Mouse (Mus musculus) fat pad, adult 2 months (tissue): ENCODE results near the gene Galnt9.

Source experiments
- DNase-seq: peaks from one replicate; pipeline ENCODE4 v3.0.0-alpha.2; 2011; ENCODE audit warnings: low read depth, low spot score; ENCODE audit errors: extremely low read depth

Galnt9 gene

DNA sequence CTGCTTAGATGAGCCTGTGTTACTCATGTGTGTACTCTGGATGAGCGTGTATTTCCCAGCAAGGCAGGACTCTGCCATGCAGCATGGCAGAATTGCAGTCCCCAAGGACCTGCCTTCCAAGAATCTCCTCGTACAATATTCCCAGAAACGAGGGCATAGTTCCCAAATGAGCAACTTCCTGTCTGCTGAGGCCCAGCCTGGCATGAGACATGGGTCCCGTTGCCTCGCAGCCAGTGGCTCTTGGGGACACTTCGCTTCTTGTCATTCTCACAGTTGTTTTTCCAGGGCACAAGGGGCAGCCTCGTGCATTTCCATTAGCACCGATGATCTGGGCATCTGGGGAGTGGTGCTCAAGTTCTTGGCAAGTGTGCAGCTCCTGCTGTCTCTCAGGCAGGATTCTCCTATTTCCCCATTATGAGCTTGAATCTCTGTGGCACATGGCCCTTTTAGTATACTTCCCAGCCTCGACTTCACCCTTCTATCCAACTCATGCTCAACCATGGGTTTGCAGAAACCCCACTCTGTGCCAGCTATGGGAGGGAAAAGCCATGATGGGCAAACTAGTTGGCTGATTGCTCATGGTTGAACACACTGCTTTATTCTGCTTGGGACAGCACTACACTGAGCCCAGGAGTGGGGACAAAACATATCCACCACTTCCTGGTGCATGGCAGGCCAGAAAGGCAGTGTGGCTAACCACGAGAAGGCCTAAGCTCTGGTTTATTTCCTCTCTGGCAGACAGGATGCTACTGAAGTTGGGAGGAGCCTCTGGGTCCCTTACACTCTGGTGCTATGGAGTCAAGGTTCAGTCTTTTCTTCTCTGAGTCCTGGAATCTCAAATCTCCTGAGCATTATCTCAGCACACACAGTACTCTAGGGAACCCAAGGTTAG lies 38.7 kb downstream of the Galnt9 start:
- no peak for DNase-seq

DNA sequence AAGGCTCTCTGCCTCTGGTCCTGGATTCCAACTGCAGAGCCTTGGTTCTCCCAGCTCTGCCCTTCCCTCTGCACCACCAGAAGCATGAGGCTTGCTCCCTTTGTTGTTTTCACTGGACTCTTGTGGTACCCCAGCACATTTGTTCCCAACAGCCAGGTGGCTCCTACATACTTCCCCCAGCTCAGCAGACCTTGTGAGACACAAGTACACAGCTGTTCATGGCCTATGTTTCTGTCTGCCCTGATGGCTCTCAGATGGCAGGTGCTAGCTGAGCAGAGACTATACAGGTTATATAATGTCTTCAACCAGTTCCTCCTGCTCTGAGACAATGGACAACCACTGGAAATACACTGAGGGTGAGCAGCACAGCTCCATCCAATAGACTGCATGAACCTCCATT lies 43.3 kb downstream of the Galnt9 start:
- DNase-seq: no peak

DNA sequence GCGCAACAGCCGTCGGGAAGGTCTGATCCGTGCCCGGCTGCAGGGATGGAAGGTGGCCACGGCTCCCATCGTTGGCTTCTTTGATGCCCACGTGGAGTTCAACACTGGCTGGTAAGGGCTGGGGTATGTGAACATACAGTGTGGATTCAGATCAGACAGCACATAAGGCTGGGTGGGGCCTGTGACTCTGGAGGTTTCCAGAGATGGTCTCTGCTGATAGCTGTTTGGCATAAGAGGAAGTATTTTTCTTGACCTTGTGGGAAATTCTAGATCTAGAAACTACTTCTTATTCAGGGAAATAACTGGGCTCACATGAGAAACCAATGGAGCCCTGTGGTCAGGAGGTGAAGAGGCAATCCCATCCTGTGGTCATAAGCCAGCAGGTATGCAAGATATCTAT lies 45.7 kb downstream of the Galnt9 start:
- DNase-seq: no peak

DNA sequence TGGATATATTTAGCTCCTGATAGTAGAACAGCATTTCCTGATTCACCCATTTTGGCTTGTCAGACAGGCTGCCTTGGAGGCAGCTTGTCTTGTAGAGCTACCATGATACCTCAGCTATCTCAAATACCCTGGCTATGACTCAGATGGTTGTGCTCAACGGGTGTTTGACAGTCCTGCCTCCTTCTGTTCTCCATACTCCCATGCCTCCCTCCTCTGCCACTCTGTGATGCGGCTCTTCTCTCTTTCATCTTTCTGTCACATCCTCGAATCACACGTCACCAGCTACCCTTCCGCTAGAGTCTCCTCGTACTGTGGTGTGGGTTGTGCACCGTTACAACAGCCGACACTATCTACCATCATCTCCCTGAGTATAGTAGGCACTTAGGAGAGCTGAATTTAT lies 50.3 kb downstream of the Galnt9 start:
- DNase-seq: no peak

DNA sequence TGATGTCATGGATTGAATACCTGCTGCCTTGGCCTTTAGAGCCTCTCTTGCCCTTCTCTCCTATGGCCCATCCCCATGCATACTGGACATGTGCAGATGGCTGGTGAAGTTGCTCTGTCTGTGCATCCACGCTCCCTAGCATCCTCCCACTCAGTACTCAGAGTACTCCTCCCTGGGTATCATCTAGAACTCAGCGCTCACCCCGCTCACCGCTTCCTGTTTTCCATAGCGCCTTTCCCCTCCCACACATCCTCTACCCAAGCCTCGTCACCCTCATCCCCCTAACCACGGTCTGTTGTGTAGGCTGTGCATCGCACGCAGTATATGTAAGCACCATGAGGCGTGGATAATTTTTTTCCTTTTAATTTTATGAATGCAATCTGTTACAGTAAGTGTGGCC lies 51.2 kb downstream of the Galnt9 start:
- DNase-seq: no peak

DNA sequence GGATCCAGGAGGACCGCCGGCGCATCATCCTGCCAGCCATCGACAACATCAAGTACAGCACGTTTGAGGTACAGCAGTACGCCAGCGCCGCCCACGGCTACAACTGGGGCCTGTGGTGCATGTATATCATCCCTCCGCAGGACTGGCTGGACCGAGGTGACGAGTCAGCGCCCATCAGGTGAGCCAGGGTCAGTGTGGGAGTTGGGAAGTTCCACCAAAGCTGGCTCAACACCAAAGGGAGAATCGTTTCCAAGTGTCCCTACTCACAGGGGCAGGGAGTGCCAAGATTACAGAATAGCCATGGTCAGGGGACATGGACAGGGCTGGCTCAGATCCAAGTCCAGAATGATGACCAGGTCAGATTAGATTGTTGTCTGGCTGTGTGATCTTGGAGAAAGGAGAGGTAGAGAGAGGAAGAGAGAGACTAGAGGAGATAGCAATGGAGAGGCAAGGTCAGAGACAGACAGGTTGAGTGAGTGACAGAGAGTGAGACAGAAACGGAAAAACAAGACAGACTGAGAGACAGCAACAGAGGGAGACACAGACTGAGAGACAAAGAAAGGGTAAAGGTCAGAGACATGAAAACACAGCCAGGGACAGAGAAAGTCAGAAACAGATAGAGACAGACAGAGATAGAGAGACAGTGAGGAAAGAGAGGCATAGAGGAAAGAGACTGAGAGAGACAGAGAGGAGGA lies 52.1 kb downstream of the Galnt9 start:
- DNase-seq: no peak

DNA sequence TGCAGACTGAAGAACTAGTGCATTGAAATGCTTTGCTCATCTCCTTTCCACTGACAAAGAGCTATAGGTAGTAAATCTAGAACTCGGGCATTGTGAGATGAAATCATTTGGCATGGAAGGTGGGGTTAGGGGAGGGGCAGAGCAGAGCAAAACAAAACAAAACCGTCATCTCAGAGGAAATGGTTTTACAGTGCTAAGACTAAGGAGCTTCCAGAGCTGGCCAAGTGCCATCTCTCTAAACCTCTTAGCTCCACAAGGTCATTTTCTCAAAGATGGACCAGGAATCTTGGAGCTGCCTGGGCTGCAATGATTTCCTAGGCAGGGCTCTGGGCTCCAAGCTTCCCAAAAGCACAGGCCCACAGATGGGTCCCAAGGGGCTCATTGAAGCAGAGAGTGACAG lies 53.3 kb downstream of the Galnt9 start:
- no peak for DNase-seq

DNA sequence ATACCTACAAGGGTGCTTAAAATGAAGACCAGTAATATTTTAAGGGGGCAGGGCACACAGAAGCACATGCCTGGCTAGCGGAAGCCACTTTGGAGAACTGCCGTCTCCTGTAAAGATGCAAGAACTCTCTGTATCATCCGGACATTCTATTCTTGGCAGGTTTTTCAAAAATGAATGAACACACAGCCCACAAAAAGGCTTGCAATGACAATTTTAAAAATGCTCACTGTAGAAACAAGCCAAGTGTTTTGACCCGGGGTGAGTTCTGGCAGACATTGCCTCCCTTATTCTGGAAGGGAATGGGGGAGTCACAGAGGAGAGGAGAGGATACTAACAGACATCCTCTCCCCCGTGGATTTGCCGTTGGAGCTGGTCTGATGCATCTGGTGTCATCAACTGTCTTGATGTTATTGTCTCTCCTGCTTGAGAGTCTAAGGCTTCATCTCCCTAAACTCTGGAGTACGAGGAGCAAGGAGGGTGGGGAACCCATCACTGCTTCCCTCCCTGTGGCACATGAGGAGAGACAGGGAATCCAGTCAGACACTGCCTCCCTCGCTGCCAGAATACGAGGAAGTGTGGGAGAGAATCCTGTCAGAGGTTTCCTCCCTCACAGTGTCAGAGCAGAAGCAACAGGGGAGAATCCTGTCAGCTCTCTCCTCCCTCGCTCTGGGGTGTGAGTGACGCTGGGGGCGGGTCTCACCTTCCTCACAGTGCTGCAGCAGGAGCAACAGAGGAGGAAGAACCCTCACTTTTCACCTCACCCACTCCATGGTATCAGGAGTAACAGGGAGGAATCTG lies 54.3 kb downstream of the Galnt9 start:
- no peak for DNase-seq

DNA sequence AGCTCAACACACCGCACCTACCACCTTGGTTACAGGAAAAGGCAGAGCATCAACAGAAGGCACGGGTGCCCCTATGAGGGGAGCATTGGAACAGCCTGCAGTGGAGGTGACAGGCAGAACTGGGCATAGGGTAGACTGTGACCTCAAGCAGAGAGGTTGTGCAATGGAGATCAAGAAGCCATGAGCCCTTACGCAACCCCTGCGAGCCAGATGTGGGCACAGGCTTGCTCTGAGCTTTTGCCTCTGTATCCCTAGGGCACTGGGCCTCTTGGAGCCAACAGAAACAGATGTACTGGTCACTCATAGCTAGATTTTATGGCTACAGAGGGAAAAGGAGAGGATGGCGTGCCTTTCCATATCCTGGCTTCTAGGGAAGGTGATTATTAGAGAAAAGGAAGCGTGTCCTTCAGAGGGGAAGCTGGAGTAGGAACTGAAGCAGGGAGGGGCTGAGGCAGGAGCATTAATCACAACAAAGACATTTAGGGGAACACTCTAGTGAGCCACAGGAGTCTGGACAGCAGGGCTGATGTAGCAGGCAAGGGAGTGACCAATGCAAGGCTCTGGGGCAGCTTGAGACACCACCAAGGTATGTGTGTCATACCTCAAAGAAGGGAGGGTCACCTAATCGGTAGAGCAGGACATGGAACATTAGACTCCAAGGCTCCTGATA lies 59.0 kb downstream of the Galnt9 start:
- no peak for DNase-seq

DNA sequence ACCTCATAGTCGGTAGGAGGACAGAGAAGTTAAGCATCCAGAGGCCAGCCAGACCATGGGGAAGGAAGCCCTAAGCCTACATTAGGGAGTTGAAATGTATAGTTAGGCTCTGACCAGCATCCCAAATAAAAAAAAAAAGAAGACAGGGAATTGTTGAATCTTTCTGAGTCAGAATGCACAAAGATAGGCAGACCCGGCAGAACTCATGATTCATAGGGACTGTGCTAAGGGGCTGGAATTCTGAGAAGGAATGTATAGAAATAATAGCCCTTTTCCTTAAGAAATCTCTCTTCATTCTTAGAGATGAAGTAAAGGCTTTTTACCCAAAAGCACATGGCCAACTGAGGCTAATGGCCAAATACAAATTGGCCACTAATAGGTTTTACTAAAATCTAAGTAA lies 60.2 kb downstream of the Galnt9 start:
- no peak for DNase-seq

DNA sequence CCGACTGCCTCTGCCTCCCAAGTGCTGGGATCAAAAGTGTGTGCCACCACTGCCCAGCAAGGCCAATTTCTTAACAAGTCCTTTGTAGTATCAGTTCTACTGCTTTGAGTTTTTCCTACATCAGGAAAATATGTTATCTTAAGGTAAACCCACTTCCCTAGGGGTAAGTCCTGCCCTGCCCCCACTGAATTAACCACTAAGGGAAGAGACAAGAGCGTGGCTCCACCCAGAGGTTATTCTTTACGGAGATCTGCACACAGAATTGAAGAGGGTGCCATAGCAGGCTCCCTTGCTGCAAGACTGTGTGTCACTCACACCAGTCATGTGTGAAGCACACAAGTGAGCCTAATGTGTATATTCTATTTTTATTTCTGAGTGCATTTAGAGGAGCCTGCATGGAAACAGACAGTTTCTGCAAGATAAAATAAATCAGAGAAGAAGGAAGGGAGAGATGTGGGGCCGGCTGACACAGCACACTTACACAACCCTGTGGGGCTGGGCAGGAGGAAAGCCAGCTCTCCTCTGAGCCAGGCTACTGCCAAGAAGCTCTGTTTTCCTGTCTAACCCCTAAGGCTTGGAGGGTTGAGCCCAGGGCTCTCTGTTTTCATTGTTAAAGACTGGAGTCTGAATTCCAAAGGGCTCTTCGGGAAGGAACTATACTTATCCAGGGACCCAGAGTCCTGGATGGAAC lies 61.5 kb downstream of the Galnt9 start:
- no peak for DNase-seq

DNA sequence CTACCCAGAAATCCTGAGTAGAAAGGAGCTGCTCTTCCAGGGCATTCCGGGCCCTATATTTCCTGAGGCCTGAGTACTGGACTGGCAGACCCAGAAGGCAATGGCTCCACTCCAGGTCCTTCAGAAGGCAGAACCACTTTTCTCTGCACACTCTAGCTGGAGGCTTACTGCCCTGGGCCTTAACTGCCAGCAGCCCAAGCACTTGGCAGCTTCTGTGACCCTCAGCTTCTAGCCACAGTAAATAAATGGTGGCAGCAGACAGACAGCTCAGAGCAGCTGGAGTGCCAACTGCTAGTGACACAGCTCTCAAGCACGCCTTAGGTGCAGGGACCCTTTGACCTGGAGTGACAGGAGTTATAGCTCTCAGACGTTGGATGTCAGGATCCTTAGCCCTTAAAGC lies 63.6 kb downstream of the Galnt9 start:
- DNase-seq: no peak

DNA sequence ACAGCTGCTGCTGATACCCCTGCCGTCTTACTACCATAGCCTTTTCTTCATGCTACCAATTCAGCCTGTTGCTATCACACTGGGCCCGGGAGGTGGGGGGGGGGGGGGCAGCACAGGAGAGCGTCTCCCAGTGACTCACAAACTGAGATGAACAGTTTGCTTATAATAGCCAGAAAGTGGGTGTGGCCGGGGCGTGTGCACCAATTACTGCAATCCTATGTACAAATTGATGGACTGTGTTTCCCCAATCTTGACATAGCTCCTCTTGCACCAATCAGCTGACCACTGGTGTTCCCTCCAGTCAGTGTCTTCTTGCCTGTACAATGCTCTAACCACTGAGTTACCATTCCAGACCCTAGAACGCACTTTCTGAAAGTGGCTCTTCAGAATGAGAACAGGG lies 64.2 kb downstream of the Galnt9 start:
- DNase-seq: no peak

DNA sequence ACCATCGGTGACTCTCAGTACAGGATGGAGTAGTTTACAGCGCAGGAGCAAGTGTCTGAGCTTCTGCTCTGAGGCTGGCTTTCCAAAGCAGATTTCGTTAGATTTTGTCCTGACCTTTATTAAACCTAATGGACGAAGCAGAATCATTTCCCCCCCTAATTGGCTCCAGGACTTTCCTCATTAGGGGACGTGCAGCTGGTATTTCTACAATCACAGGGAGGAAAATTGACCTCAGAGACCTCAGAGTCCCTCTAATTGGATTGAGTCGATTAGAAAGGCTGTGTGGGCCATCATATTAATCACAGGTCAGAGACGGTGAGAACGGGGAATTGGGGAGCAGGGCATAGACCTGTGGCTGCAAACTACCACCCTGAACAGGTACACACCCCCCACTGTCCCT lies 64.8 kb downstream of the Galnt9 start:
- no peak for DNase-seq

DNA sequence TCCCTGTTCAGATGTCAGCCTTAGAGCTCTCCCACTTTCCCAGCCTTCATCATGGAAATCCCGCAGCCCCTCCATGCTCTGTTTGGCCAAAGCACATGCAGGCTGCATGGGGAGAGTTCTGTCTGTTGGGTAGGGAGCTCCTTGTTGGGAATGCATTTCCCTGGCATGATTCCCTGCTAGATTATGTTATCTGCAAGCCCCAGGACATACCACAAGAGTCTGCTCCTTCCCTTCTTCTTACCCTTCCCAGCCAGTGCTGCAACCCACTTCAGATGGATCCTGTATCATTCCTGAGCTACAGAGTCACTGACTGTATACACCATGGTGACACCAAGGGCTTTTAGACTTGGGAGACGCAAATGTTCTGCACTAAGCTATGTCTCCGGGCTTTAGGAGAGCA lies 65.3 kb downstream of the Galnt9 start:
- DNase-seq: no peak

DNA sequence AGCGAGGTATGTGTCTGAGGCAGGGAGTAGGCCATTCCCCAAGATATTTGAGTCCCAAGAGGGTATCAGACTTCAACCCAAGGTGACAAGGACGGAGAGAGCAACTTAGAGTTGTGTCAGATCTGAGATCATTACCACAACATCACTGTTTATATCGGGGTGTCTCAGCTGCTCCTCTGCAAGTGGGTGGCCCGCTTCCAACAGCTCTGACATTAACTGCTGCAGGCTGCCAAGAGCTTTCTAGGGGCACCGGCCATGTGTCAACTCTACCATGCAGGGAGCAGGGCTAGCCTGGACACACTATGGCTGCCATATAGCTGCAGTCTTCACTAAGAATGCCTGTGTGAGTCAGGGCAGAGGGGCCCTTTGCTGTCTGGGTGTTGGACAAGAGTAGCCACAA lies 65.7 kb downstream of the Galnt9 start:
- DNase-seq: no peak

DNA sequence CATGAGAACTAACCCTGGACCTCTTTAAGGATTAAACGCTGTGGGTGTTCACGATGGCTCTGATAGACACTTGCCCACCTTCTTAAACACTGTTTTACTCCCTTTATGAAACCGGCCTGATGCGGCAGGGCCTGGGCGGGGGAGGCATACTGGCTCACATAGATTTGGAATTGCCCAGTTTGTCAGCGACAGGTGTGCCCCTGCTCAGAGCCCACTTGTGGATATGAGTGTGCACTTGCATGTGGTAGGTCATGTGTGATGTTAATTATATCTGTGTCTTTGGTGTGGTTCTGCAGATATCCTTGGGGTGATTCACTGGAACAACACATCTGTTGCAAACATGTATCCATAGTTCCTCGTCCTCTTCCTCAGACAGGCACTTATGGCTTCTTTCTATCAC lies 66.3 kb downstream of the Galnt9 start:
- no peak for DNase-seq

DNA sequence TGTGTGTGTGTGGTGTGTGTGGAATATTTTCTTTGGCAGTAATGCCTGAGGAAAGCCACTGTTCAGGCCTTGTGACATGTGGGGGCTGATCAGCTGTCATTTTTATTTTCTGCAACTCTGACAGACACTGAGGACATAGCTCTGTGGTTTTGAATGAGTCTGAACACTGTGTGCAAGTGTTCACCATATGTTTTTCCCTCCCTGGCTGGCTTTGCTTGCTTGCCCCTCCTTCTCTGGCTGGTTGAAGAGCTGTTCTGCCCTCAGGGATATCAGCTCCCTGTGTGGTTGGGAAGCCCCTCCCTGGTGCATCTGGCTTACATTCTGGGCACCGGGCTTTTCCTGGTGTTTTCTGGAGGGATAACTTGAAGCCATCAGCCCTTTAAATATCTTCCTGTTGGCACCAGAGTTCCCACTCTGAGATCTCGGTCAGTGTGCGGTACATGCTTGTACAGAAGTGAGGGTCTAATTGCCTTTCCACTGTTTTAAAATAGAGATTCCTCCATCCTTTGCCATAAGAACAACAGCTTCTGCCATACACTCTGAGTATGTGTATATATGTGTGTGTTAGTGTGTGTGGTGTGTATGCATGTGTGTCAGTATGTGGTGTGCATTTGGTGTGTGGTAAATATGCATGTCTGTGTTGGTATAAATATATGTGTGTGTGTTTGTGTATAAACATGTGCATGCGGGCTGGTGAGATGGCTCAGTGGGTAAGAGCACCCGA lies 67.4 kb downstream of the Galnt9 start:
- DNase-seq: no peak

DNA sequence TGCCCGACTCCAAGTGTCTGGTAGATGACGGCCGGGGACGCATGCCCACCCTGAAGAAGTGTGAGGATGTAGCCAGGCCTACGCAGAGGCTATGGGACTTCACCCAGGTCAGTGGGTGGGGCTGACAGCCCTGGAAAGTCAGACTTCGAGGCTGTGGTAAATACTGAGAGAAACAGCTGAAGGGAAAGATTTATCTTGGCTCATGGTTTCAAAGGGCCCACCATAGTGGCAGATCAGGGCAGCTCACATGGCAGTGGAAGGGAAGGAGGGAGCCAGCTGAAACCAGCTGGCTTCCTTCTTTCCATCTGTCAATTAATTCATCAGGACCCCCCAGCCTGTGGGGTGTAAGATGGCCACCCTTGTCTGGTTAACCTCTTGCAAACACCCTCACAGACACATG lies 75.1 kb downstream of the Galnt9 start:
- no peak for DNase-seq

DNA sequence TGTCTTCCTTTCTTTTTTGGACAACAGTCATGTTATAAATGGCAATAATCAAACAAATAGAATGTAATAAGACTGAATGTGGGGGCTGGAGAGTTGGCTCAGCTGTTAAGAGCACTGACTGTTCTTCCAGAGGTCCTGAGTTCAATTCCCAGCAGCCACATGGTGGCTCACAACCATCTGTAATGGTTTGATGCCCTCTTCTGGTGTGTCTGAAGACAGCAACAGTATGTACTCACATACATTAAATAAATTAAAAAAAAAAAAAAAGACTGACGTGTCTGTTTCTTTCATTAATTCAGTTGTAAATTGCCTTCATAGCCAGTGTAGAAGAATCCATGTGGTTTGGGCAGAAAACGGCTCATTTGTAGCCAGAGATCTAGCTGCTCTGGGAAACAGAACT lies 80.2 kb downstream of the Galnt9 start:
- no peak for DNase-seq
